Mouse (Mus musculus) mesoderm, embryonic 11.5 days (tissue): ENCODE measurements around the gene Zfp983.
A peak's percentile ranks its signal among the peaks of the same experiment; 100 is the strongest.
"Not testable (repeated sequence)": the region's sequence is repeated elsewhere in the genome, so short reads cannot be mapped to it uniquely, and the experiment has no call there.

Source experiments
- DNase-seq: peaks from one replicate; pipeline ENCODE4 v3.0.0-alpha.2; 2012; ENCODE audit warnings: low read depth, low spot score

Zfp983 gene

GRCm38 (mm10) chr17:21650364-21650907 is at the start of gene Zfp983:
Gene Zfp983 (plus strand): TSS chr17:21650624.
- DNase-seq = peak; percentile 89

GRCm38 (mm10) chr17:21616356-21616755 is 34.1 kb upstream of the Zfp983 start:
- DNase-seq = no peak

GRCm38 (mm10) chr17:21617352-21617751 is 33.1 kb upstream of the Zfp983 start:
- no peak for DNase-seq

GRCm38 (mm10) chr17:21623647-21624046 is 26.8 kb upstream of the Zfp983 start:
- DNase-seq = peak; percentile 5

- DNase-seq = not testable (repeated sequence)
These were observed 14.7 kb upstream of the Zfp983 start for GRCm38 (mm10) chr17:21635758-21636157.

- peak; percentile 55 for DNase-seq
These were observed 1.6 kb upstream of the Zfp983 start for GRCm38 (mm10) chr17:21648791-21649190.

GRCm38 (mm10) chr17:21649936-21650335 is 488 bp upstream of the Zfp983 start:
- peak; percentile 35 for DNase-seq

- DNase-seq = not testable (repeated sequence)
These were observed 28.4 kb downstream of the Zfp983 start for GRCm38 (mm10) chr17:21678826-21679225.

- DNase-seq = peak; percentile 89
These were observed 29.0 kb downstream of the Zfp983 start for GRCm38 (mm10) chr17:21679273-21680018.

- DNase-seq = not testable (repeated sequence)
These were observed 29.6 kb downstream of the Zfp983 start for GRCm38 (mm10) chr17:21680019-21680376.

GRCm38 (mm10) chr17:21691560-21691959 is 41.1 kb downstream of the Zfp983 start, which contains the start of gene Gm10226:
Gene Gm10226 (plus strand): TSS chr17:21691860.
- no peak for DNase-seq

GRCm38 (mm10) chr17:21693342-21693741 is 42.9 kb downstream of the Zfp983 start:
- no peak for DNase-seq

GRCm38 (mm10) chr17:21696073-21696472 is 45.6 kb downstream of the Zfp983 start:
- no peak for DNase-seq

- DNase-seq = no peak
These were observed 52.1 kb downstream of the Zfp983 start for GRCm38 (mm10) chr17:21702281-21703240.

GRCm38 (mm10) chr17:21703414-21703813 is 53.0 kb downstream of the Zfp983 start:
- no peak for DNase-seq

GRCm38 (mm10) chr17:21707343-21707996 is 57.0 kb downstream of the Zfp983 start, which contains the start of gene Zfp760:
Gene Zfp760 (plus strand): TSS chr17:21707741.
- peak; percentile 93 for DNase-seq

- DNase-seq = no peak
These were observed 58.0 kb downstream of the Zfp983 start for GRCm38 (mm10) chr17:21708401-21708800.
